Mouse (Mus musculus) cerebellum, adult 9-10 months (tissue): Measurements from ENCODE around the gene Wfs1.
"Not testable (repeated sequence)": the region's sequence is repeated elsewhere in the genome, so short reads cannot be mapped to it uniquely, and the experiment has no call there.

Experiments used
- DNase-seq: peaks from one replicate; pipeline ENCODE4 v3.0.0; 2022

Wfs1 gene

DNA sequence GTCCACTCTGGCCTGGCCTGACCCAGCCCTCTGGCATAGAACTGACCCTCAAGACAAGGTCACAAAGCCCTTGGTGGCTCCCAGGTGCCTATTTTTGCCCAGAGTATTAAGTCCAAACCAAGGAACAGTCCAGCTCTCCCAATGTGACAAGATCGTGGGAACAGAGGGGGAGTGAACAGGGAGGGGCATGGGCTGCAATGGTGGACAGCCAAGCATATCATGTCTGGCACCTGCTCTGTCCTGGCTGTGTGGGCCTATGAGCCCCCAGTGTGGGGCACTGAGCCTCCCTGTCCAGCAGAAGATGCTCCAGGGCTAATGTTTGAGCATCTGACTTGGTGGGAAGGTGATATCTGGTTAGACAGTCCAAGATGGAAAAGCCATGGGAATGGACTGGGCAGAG is 2.4 kb downstream of the Wfs1 start:
- DNase-seq, result no peak

DNA sequence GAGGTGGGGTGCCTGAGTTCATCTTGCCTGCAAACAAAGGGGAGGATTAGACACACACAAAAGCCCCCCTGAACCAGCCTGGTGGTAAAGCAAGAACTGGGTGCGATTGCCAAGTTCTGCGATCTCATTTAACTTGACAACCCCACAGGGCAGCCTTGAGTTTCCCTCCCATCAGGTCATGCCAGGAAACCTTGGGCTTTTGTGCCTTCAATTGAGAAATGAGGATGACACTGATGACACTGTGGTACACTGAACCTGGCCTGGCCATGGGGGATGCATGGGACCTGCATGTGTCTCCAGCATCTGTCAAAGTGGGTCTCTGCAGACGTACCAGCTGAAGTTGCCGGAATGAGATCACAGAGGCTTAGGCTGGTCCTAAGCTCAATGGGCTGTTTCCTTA is 6.7 kb downstream of the Wfs1 start:
- DNase-seq, result no peak

DNA sequence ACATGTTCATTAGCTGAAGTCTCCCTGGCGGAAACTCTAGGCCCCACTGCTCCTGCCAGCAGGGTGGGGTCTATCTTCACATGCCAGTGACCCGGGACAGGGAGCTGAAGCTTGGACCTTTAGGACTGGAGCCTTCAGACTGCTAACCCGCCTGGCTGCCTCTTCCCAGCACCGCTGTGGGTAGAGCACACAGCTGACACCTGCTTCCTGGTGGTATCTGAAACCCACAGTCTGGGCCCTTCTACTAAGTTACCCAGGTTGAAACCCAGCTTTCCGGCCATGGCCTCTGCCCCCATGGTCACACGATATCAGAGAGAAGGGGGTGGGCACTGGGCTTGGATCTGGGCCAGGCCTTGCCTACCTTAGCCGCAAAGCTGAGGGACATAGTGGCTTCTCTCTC is 9.4 kb downstream of the Wfs1 start:
- DNase-seq, result no peak

GRCm38 (mm10) chr5:36979001-36979400 is 10.0 kb downstream of the Wfs1 start:
- DNase-seq, result no peak

GRCm38 (mm10) chr5:36977809-36978208 is 11.2 kb downstream of the Wfs1 start:
- no peak for DNase-seq

DNA sequence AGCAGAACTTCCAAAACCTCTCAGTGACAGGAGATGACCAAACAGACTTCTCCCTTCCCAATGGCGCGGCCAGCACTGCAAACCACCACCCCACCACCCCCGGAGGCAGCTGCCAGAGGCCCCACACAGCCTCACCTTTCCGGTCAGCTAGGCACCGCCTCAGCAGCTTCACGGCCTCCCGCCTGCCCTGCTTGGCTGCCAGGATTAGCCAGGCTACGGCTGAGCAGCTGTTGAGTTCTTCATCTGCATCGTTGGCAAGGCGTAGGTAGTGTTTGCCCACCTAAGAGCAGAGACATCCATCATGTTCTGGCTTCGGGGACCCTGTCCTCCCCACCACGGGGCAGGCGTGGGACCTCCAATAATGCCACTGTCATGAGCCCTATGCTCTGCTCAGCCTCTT is 13.7 kb downstream of the Wfs1 start:
- DNase-seq, result no peak

GRCm38 (mm10) chr5:36971587-36971986 is 17.4 kb downstream of the Wfs1 start:
- peak; percentile 78 for DNase-seq

DNA sequence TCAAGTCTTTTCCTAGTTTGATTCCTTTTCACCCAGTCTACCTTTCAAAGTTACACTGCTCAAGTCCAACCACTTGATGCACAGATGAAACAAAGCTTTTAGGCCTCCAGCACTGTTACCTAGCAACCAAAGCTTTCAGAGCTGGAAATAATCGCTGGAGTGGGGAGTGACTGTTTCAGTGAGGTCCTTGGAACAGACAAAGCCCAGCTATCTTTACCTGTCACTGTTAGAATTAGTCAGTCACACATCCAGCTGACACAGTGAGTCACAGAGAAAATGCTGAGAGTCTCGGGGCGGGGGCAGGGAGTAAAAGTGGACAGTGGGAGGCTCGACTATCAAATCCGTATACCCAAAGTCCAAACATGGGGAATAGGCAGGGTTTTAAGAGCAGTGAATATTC is 28.5 kb downstream of the Wfs1 start:
- no peak for DNase-seq

DNA sequence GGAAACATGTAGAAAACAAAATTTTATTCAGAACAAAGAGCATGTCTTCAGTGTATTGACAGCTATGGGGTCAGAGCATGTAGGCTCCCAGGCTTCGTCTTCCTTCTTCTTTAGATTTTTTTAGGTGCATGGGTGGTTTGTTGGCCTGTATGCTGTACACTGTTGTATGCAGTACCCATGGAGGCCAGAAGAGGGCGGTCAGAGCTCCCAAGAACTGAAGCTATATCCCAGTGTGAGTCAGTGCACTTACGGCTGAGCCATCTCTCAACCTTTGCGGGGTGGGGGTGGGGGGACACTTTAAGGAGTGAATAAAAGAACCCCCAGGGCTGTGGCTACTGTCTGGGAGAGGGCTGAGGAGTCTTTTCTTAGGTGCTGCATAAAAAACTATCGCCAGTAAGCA is 30.2 kb downstream of the Wfs1 start:
- DNase-seq, result peak; percentile 67

- peak; percentile 52 for DNase-seq
Observed at GRCm38 (mm10) chr5:36955366-36955765, 33.6 kb downstream of the Wfs1 start.

GRCm38 (mm10) chr5:36952311-36952710 is 36.7 kb downstream of the Wfs1 start:
- DNase-seq, result no peak

GRCm38 (mm10) chr5:36950871-36951270 is 38.1 kb downstream of the Wfs1 start:
- DNase-seq, result no peak

DNA sequence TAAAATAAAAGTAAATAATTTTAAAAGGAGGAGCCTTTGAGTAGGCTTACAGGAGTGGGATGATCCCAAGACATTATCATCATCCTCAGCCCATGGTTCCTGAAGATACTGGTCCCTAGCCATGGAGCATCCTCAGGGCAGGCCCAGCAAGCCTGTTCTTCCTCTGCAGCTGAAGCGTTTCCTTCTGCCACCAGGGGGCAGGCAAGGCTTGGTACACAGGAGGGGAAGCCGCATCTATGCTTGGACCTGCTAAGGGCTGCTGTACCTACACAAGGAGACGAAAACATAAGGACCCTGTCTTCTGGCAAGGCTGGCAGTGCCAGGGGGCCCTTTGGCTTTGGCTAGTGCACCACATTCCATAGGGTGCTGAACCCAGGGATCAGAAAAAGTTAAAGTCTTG is 40.2 kb downstream of the Wfs1 start:
- DNase-seq, result peak; percentile 85

GRCm38 (mm10) chr5:36946445-36946844 is 42.6 kb downstream of the Wfs1 start:
- DNase-seq, result peak; percentile 67

DNA sequence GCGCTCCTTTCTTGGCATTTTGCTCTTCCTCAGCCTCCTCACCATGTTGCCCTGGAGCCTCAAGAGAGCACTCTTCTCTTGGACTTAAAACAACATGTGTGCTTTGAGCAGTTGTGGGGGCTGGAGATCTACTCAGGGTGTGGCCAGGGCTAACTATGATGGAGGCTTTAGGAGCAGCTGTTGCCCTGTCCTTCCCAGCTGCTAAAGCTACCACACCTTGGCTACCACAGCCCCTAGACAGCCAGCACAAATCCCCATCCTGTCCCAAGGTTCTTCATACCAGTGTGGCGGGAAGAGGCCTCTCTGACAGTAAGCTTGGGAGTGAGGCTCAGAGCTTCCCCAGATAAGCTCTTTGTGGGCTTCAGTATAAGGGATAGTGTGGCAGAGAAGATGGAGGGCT is 43.3 kb downstream of the Wfs1 start:
- no peak for DNase-seq

DNA sequence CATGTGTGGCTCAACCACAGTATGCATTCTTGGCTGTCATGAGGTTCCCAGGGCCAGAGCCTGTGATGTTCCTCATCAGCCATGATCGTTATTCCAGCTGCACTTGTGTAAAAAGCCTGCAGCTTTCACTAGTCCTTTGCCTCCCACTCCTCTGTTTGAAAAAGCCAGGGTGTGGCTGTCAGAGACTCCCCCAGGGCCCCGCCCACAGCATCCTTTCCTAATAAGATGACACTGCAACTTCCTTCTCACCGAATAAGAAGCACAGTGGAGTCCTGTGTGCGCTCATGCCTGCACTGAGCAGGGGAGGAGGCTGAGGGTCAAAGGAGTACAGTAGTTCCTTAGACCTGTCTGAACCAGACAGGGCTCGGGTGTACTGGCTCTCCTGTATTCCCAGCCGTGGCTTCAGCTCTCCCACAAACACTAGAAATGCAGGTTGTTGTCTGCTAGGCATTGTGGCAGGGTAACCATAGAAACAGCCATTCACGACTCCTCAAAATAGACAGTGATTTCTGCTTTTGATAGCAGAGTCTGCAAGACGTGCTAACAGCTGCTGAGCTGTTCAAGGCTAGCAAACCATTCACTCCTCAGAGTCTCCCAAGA is 43.8 kb downstream of the Wfs1 start:
- DNase-seq, result no peak

- DNase-seq, result no peak
Observed at GRCm38 (mm10) chr5:36944552-36944951, 44.5 kb downstream of the Wfs1 start.

GRCm38 (mm10) chr5:36942446-36942845 is 46.6 kb downstream of the Wfs1 start:
- no peak for DNase-seq

GRCm38 (mm10) chr5:36938991-36939390 is 50.0 kb downstream of the Wfs1 start:
- not testable (repeated sequence) for DNase-seq

DNA sequence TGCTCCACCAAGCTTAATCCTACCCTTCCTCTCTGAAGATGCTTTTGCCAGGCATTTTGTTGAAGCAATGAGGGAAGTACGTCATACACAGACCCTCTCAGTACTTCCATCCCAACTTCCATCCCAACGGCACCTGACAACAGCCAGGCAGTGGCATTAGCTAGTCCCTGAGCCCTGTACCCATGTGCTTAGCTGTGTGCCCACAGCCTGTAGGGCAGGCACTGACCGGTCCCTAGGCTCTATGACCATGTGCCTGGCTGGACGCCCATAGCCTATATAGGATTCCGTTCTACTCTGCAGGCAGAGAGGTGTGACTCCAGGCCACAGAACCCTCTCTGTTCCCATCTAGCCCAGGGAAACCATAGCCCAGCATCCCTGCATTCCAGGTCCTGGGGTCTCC is 51.0 kb downstream of the Wfs1 start:
- DNase-seq, result no peak

DNA sequence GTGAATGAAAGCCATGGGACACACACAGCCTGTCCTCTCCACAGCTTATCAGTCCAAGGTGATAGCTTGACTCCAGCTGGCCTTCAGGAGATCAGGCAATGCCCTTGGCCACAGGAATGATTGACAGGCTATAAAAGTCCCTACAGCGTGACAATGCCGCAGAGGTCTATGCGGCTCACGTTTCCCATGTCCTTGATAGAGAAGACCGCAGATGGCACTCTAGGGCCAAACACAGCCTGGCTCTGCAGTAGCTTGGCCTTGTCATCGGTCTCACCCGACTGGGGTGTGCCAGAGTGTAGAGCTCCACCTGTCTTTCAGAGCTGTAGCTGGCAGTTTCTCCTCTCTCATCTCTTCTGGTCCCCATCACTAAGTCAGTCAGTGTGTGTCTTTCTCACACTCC is 52.5 kb downstream of the Wfs1 start:
- peak; percentile 85 for DNase-seq

- DNase-seq, result no peak
Observed at GRCm38 (mm10) chr5:36935486-36936473, 53.2 kb downstream of the Wfs1 start.

DNA sequence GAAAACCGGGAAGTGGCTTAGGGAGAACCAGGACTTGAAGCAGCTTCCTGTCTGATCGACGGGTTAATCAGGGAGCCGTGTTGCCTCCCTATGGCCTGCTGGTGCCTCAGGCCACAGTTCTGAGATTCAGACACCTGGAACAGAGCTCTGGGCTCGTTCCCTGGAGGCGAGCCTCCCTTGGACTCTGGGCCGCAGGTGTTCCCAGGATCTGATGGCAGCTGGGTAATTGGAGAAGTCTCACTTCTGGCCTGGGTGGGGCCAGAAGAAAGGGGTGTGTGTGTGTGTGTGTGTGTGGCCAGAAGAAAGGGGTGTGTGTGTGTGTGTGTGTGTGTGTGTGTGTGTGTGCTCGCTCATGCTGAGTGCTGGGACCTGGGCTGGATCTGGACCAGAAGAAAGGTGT is 55.6 kb downstream of the Wfs1 start:
- DNase-seq, result no peak

GRCm38 (mm10) chr5:36929376-36929775 is 59.6 kb downstream of the Wfs1 start:
- no peak for DNase-seq
